Mouse (Mus musculus) lung, adult 2 months (tissue): ENCODE results near the gene Zfp644.

Source experiments
- CTCF ChIP-seq: fragments of 200-500 bp; IDR thresholded peaks from 2 replicates; pipeline ENCODE4 v1.5.1; 2011; ENCODE audit warnings: mild to moderate bottlenecking, low read length, control low read depth; ENCODE audit not compliant: insufficient read depth
- POLR2A ChIP-seq: fragments of 200-500 bp; IDR thresholded peaks from 2 replicates; pipeline ENCODE4 v1.6.1; 2011; ENCODE audit warnings: low read depth, mild to moderate bottlenecking, control low read depth, low read length, borderline replicate concordance; ENCODE audit errors: extremely low read depth

- TF ChIP-seq CTCF (no peak), POLR2A (no peak)
These were observed 14.2 kb upstream of the Zfp644 start for GRCm38 (mm10) chr5:106711220-106711726.
